Mouse (Mus musculus) small intestine, adult 2 months (tissue): ENCODE measurements around the gene Ghrhr.

Experiments
- CTCF ChIP-seq: fragments of 200-500 bp; IDR thresholded peaks from 2 replicates; pipeline ENCODE4 v1.5.1; 2012; ENCODE audit warnings: low read depth, mild to moderate bottlenecking, control low read depth, inconsistent platforms, low read length, moderate library complexity, mixed read lengths; ENCODE audit not compliant: insufficient replicate concordance, insufficient read length; ENCODE audit errors: extremely low read depth
- POLR2A ChIP-seq: fragments of 200-500 bp; IDR thresholded peaks from 2 replicates; pipeline ENCODE4 v1.6.1; 2012; ENCODE audit warnings: low read depth, mild to moderate bottlenecking, control low read depth, inconsistent platforms, low read length, moderate library complexity

DNA sequence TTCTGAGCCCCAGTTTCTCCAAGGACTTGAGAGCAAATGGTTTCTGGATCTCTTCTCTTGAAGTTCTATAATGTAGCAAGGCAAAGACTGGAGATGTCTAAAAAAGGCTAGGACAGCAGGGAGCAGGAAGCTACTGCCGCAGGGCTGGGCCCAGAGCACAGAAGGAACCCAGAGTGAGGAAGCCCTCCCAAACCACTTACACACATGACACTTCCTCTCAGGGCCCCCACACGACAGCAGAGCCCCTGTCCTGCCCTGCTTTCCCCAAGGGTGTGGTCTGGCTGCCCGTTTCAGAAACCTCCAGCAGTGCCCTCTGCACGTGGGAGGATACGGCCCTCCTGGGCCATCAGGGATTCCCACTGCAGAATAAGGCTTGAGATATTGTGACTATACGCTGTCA lies 44.8 kb upstream of the Ghrhr start:
- TF ChIP-seq CTCF (no peak), POLR2A (no peak)
